Mouse (Mus musculus) cerebellum, adult 18-20 months (tissue): ENCODE data around the gene Smad5.
A peak's percentile ranks its signal among the peaks of the same experiment; 100 is the strongest.

Experiments
- DNase-seq, 2 experiments: peaks; one replicate each; pipeline ENCODE4 v3.0.0; 2021

Gene Smad5

GRCm38 (mm10) chr13:56703222-56703870 lies 536 bp downstream of the Smad5 start:
- peak; percentile 62 to 85 for DNase-seq

GRCm38 (mm10) chr13:56703871-56704321 lies 1.1 kb downstream of the Smad5 start:
- no peak for DNase-seq

- DNase-seq, result no peak
Observed at GRCm38 (mm10) chr13:56704596-56704995, 1.8 kb downstream of the Smad5 start.

- no peak for DNase-seq
Observed at GRCm38 (mm10) chr13:56707111-56707510, 4.3 kb downstream of the Smad5 start.

- peak in 1 of 2 experiments; percentile 32 for DNase-seq
Observed at GRCm38 (mm10) chr13:56707606-56708005, 4.8 kb downstream of the Smad5 start.

- DNase-seq, result no peak
Observed at GRCm38 (mm10) chr13:56710620-56711019, 7.8 kb downstream of the Smad5 start.

- DNase-seq, result no peak
Observed at GRCm38 (mm10) chr13:56712221-56712620, 9.4 kb downstream of the Smad5 start.

- no peak for DNase-seq
Observed at GRCm38 (mm10) chr13:56726551-56726950, 23.7 kb downstream of the Smad5 start.

- DNase-seq, result no peak
Observed at GRCm38 (mm10) chr13:56729046-56729445, 26.2 kb downstream of the Smad5 start.

GRCm38 (mm10) chr13:56734617-56735016 lies 31.8 kb downstream of the Smad5 start:
- DNase-seq, result no peak

- DNase-seq, result peak; percentile 35 to 40
Observed at GRCm38 (mm10) chr13:56735212-56735875, 32.5 kb downstream of the Smad5 start.

GRCm38 (mm10) chr13:56739556-56739955 lies 36.7 kb downstream of the Smad5 start:
- DNase-seq, result no peak

- no peak for DNase-seq
Observed at GRCm38 (mm10) chr13:56740496-56740895, 37.7 kb downstream of the Smad5 start.

- no peak for DNase-seq
Observed at GRCm38 (mm10) chr13:56741691-56742090, 38.9 kb downstream of the Smad5 start.

- DNase-seq, result no peak
Observed at GRCm38 (mm10) chr13:56742325-56742901, 39.6 kb downstream of the Smad5 start.

GRCm38 (mm10) chr13:56746739-56747532 lies 44.1 kb downstream of the Smad5 start:
- DNase-seq, result no peak

- DNase-seq, result no peak
Observed at GRCm38 (mm10) chr13:56747554-56747953, 44.7 kb downstream of the Smad5 start.

- no peak for DNase-seq
Observed at GRCm38 (mm10) chr13:56749377-56749776, 46.6 kb downstream of the Smad5 start.

- DNase-seq, result no peak
Observed at GRCm38 (mm10) chr13:56751774-56752173, 49.0 kb downstream of the Smad5 start.

GRCm38 (mm10) chr13:56752474-56753191 lies 49.8 kb downstream of the Smad5 start:
- DNase-seq, result no peak

GRCm38 (mm10) chr13:56753192-56753951 lies 50.6 kb downstream of the Smad5 start, which contains the start of gene Gm45623:
Gene Gm45623 (minus strand): TSS chr13:56753827.
- DNase-seq, result no peak

- no peak for DNase-seq
Observed at GRCm38 (mm10) chr13:56755871-56756270, 53.1 kb downstream of the Smad5 start.
